Mouse (Mus musculus) megakaryocyte, adult 5-6 weeks (primary cell): ENCODE data around the gene Dhcr24. TPM values are rescaled to one million over a fixed set of nuclear protein-coding genes. Genes with fewer than 3 reads are reported as not detected.

Experiments
- ATAC-seq: 2 replicates; pipeline ENCODE4 v1.8.0; 2016; ENCODE audit warnings: mild to moderate bottlenecking, inconsistent platforms; ENCODE audit not compliant: poor library complexity, severe bottlenecking
- total RNA-seq, 2 experiments: library from RNA; stranded (forward) in 1 of 2; stranded (reverse) in 1 of 2; fragments of 153-499, 151-499 nt in 1 of 2; fragments of 221-1000, 200-1000 nt in 1 of 2; gene quantifications; 2 replicates each; pipeline versions ENCODE4 v1.2.3 to v1.2.4; 2015 to 2017

The Dhcr24 gene
- total RNA-seq, 2 experiments from 2014 or later: 5.4 to 6.2 TPM

DNA sequence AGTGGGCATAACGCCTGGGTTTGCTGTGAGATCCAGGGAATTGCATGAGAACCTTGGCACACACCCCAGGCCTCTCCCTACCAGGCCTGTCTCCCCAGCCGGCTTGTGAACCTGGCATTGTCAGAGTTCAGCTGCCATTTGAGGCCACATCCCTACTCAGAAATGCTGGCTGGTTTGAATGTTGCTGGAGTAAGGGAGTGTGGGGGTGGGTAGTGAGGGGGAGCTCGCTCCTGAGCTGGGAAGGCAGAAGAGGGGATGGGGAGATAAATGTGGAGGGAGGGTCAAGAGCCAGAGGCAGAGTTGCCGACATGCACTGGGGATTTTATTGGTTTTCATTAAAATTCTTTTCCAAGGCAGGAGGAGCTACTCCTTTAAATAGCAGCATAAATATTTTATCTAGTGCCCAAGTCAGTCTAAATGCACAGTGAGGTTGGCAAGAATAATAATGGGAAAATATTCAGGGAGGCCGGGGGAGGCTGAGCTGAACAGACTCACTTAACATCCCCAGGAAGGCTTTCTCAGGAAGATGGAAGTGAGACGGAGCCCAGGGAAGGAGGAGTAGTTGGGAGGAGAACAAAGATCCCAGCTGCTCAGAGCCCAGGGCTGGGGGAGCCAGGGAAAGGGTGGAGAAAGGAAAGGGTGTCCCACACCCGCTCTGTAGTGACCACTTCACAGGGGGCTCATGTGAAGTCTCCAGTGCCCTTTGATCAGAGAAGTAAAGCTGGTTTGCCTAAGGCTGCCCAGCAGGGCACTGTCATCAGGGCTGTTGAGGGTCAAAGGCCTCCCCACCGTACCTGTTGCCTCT is 72.6 kb downstream of the Dhcr24 start:
- no peak for ATAC-seq

- no peak for ATAC-seq
Measured at GRCm38 (mm10) chr4:106634086-106634479, 73.2 kb downstream of the Dhcr24 start.

Other genes with a start within 250 kb of the Dhcr24 start
- 15.5 and 16.3 TPM in 2 replicates for gene Usp24, start 244.8 kb upstream of the Dhcr24 start, total RNA-seq (2015)
- 17.1 and 19.1 TPM in 2 replicates for gene Usp24, start 244.8 kb upstream of the Dhcr24 start, total RNA-seq (2017)
- gene Pcsk9, start 96.7 kb upstream of the Dhcr24 start, total RNA-seq (2015): 0.09 TPM in 1 of 2 replicates, not detected in the other
- gene Pcsk9, start 96.7 kb upstream of the Dhcr24 start, total RNA-seq (2017): not detected in 2 replicates
- gene Bsnd, start 68.8 kb upstream of the Dhcr24 start, total RNA-seq (2015): not detected in 2 replicates
- gene Bsnd, start 68.8 kb upstream of the Dhcr24 start, total RNA-seq (2017): not detected in 2 replicates
- not detected in 2 replicates for gene Lexm, start 56.2 kb downstream of the Dhcr24 start, total RNA-seq (2015)
- not detected in 2 replicates for gene Lexm, start 56.2 kb downstream of the Dhcr24 start, total RNA-seq (2017)
- gene Ttc22, start 61.4 kb downstream of the Dhcr24 start, total RNA-seq (2015): not detected in 2 replicates
- not detected in 2 replicates for gene Ttc22, start 61.4 kb downstream of the Dhcr24 start, total RNA-seq (2017)
- 3.6 and 4.1 TPM in 2 replicates for gene Pars2, start 90.0 kb downstream of the Dhcr24 start, total RNA-seq (2015)
- gene Pars2, start 90.0 kb downstream of the Dhcr24 start, total RNA-seq (2017): 3.6 and 5.3 TPM in 2 replicates
- gene Ttc4, start 117.9 kb downstream of the Dhcr24 start, total RNA-seq (2015): 18.2 and 24.0 TPM in 2 replicates
- gene Ttc4, start 117.9 kb downstream of the Dhcr24 start, total RNA-seq (2017): 21.9 and 24.3 TPM in 2 replicates
- 0.13 TPM in 1 of 2 replicates, not detected in the other for gene Mroh7, start 169.9 kb downstream of the Dhcr24 start, total RNA-seq (2015)
- gene Mroh7, start 169.9 kb downstream of the Dhcr24 start, total RNA-seq (2017): not detected in 2 replicates
- not detected in 2 replicates for gene Fam151a, start 172.9 kb downstream of the Dhcr24 start, total RNA-seq (2015)
- 0.37 TPM in 1 of 2 replicates, not detected in the other for gene Fam151a, start 172.9 kb downstream of the Dhcr24 start, total RNA-seq (2017)
- gene Acot11, start 244.0 kb downstream of the Dhcr24 start, total RNA-seq (2015): 10.6 and 11.9 TPM in 2 replicates
- gene Acot11, start 244.0 kb downstream of the Dhcr24 start, total RNA-seq (2017): 9.6 and 10.9 TPM in 2 replicates